Mouse (Mus musculus): ENCODE data around the gene Wiz. TPM values are rescaled to one million over a fixed set of nuclear protein-coding genes. Genes with fewer than 3 reads are reported as not detected.

Gene Wiz
- polyA plus RNA-seq, 1 experiment from 2014 or later, result 27.0 TPM

DNA sequence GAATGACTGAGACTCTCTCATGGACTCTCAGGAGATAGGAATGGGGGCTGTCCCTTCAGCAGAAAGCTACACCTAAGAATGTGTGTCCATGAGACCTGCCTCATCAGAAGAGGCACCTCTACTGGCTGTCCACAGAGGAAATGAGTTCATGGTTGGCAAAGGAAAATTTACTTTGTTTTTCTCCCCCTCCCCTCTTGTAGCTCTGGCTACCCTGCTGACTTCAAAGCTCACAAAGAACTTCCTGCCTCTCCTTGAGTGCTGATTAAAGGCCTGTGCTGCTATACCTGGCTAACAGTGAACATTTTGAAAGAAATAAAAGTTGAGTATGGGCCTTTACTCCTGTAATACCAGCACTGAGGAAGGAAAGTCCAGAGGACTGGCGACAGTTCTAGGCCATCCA lies 48.1 kb downstream of the Wiz start:
- H3K4me3 ChIP-seq (ENCODE audit: low read length), result no peak overlapping the region
- H3K4me1 ChIP-seq (replicated peaks; ENCODE audit: control insufficient read depth, insufficient read depth, low read length), result no peaks in the 10 kb centered on the region
- H3K27me3 ChIP-seq (ENCODE audit: control insufficient read depth, insufficient read depth, low read depth, low read length), result no peaks in the 10 kb centered on the region
- WGBS, result 78% methylated on average over 1 of the region's 1 CpGs
- peaks cover 10% of the 10 kb centered on the region for H3K36me3 ChIP-seq (ENCODE audit: control insufficient read depth, insufficient read depth, low read length)
- ATAC-seq (ENCODE audit: low read depth), result no peak
- H3K27ac ChIP-seq (ENCODE audit: low read length), result no peak overlapping the region
- H3K9ac ChIP-seq (ENCODE audit: low read length), result no peak overlapping the region
- no peak overlapping the region for H3K4me2 ChIP-seq (ENCODE audit: low read depth, low read length)
- no peaks in the 10 kb centered on the region for H3K9me3 ChIP-seq (ENCODE audit: control insufficient read depth, low read length)

DNA sequence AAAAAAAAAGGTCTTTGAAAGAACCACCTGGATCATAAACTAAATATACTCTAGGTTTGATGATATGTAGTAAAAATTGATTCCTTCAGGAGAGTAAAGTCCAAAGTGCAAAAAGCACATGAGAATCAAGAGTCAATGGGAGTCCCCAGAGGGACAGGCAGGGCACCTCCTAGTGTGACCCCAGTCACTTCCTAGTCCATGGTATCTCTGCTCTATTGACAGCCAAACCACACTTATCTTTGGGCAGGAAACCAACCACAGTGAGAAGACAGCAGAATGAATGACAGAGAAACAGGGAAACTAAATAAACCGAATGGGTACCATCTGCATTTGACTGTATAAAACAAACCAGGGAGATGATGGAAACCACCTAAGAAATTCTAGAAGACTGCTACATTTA lies 49.1 kb downstream of the Wiz start:
- no peak overlapping the region for H3K4me2 ChIP-seq (ENCODE audit: low read depth, low read length)
- WGBS, result 81% methylated on average over 1 of the region's 1 CpGs
- H3K9me3 ChIP-seq (ENCODE audit: control insufficient read depth, low read length), result no peaks in the 10 kb centered on the region
- no peaks in the 10 kb centered on the region for H3K27me3 ChIP-seq (ENCODE audit: control insufficient read depth, insufficient read depth, low read depth, low read length)
- H3K4me1 ChIP-seq (replicated peaks; ENCODE audit: control insufficient read depth, insufficient read depth, low read length), result no peaks in the 10 kb centered on the region
- H3K36me3 ChIP-seq (ENCODE audit: control insufficient read depth, insufficient read depth, low read length), result peaks cover 18% of the 10 kb centered on the region
- ATAC-seq (ENCODE audit: low read depth), result no peak
- H3K4me3 ChIP-seq (ENCODE audit: low read length), result no peak overlapping the region
- H3K9ac ChIP-seq (ENCODE audit: low read length), result no peak overlapping the region
- no peak overlapping the region for H3K27ac ChIP-seq (ENCODE audit: low read length)

DNA sequence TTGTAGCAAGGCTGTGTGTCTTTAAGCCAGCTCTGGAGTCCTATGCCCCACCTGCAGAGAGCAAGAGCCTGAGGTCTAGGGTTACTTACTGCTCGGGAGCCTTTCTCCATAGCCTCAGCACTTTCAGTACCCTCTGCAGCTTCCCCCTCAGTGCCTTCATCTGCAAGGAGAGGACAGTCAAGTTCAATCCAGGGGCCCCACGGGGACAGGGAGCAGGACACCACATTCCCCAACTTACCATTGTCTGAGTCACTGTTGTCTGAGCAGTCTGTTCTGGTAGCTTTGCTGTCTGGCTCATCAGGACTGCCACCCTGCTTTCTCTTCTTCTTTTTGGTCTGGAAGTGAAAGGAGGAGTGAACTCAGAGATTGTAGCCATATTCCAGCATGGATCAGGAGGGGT lies 53.4 kb downstream of the Wiz start:
- Histone ChIP-seq H3K36me3 (ENCODE audit: control insufficient read depth, insufficient read depth, low read length) (peaks cover 44% of the 10 kb centered on the region), H3K4me2 (ENCODE audit: low read depth, low read length) (no peak overlapping the region), H3K4me3 (ENCODE audit: low read length) (no peak overlapping the region), H3K27ac (ENCODE audit: low read length) (no peak overlapping the region), H3K9me3 (ENCODE audit: control insufficient read depth, low read length) (no peaks in the 10 kb centered on the region), H3K9ac (ENCODE audit: low read length) (no peak overlapping the region), H3K4me1 (replicated peaks; ENCODE audit: control insufficient read depth, insufficient read depth, low read length) (no peaks in the 10 kb centered on the region), H3K27me3 (ENCODE audit: control insufficient read depth, insufficient read depth, low read depth, low read length) (no peaks in the 10 kb centered on the region)
- no peak for ATAC-seq (ENCODE audit: low read depth)
- WGBS, result 91% methylated on average over 2 of the region's 2 CpGs

DNA sequence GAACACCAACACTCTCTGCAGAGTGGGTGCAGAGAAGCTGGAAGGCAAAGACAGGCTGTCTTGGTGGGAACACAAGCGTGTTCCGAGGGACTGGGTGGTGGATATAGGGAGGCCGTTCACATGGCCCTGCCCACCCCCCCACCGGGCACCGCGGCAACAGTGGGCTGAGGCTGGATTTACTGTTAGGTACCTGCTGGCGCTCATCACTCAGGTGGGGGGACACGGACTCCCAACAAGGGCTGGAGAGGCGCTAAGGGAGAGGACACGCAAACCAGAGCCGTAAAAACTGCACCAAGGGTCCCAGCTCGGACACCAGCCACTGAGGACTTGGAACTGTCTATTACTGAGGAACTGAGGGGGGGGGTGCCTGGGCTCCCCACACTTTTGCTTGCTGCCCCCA lies 54.3 kb downstream of the Wiz start:
- Histone ChIP-seq H3K4me2 (ENCODE audit: low read depth, low read length) (no peak overlapping the region), H3K27ac (ENCODE audit: low read length) (no peak overlapping the region), H3K9me3 (ENCODE audit: control insufficient read depth, low read length) (no peaks in the 10 kb centered on the region), H3K27me3 (ENCODE audit: control insufficient read depth, insufficient read depth, low read depth, low read length) (no peaks in the 10 kb centered on the region), H3K4me3 (ENCODE audit: low read length) (no peak overlapping the region), H3K9ac (ENCODE audit: low read length) (no peak overlapping the region), H3K4me1 (replicated peaks; ENCODE audit: control insufficient read depth, insufficient read depth, low read length) (no peaks in the 10 kb centered on the region), H3K36me3 (ENCODE audit: control insufficient read depth, insufficient read depth, low read length) (peaks cover 49% of the 10 kb centered on the region)
- ATAC-seq (ENCODE audit: low read depth), result no peak
- WGBS, result 91% methylated on average over 12 of the region's 12 CpGs

DNA sequence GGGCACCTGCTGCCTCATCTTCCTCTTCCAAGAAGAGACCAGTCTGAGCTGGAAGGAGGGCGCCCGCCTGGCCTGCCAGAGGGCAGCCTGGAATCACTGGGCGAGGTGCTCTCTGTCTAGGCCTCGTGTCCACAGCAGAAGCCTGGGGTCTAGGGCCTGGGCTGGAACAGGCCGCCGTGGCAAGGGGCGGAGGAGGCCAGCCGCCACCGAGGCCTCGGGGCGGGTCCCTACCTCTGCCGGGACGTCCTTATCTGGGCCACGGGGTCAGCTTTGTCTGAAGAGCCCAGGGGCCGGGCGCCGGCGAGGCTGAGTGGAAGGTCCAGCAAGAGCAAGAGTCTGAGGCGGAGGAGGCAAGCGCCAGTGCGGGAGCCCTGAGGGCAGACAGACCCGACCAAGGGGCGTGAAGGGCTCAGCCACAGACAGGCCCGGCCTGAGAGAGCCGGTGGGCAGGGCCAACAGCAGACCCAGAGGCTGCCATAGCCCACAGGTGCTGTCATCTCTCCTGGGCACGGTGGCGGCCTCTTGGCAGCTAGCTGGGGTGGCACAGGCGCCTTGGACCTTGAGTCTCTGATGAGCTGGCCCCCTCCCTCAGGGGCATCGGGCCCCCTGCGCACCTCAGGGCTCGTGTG lies 55.5 kb downstream of the Wiz start:
- H3K9me3 ChIP-seq (ENCODE audit: control insufficient read depth, low read length), result no peaks in the 10 kb centered on the region
- no peaks in the 10 kb centered on the region for H3K27me3 ChIP-seq (ENCODE audit: control insufficient read depth, insufficient read depth, low read depth, low read length)
- no peak overlapping the region for H3K4me3 ChIP-seq (ENCODE audit: low read length)
- H3K36me3 ChIP-seq (ENCODE audit: control insufficient read depth, insufficient read depth, low read length), result peaks cover 50% of the 10 kb centered on the region
- H3K4me2 ChIP-seq (ENCODE audit: low read depth, low read length), result no peak overlapping the region
- ATAC-seq (ENCODE audit: low read depth), result peak; percentile 19; the same call in 1 of the 2 replicates
- 67% methylated on average over 29 of the region's 31 CpGs for WGBS
- H3K4me1 ChIP-seq (replicated peaks; ENCODE audit: control insufficient read depth, insufficient read depth, low read length), result no peaks in the 10 kb centered on the region
- no peak overlapping the region for H3K9ac ChIP-seq (ENCODE audit: low read length)
- no peak overlapping the region for H3K27ac ChIP-seq (ENCODE audit: low read length)

DNA sequence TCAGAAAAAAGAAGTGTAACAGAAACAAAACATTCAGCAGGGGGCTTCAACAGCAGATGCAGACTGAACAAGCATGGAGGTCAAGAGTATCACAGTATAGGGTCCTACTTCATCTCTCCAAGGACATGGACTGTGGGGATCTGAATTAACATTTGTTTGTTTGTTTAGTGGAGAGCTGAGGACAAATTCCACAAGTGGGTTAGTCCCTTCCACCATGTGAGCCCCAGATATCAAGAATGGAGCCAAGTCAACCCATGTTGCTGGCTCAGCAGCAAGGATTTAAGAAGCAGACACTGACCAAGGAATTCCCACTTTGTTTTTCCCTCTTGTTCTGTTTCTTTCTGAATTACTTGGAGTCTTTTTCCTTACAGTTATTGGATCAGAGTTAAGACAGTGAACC lies 61.7 kb downstream of the Wiz start:
- Histone ChIP-seq H3K4me2 (ENCODE audit: low read depth, low read length) (no peak overlapping the region), H3K36me3 (ENCODE audit: control insufficient read depth, insufficient read depth, low read length) (peaks cover 36% of the 10 kb centered on the region)
- no peak for ATAC-seq (ENCODE audit: low read depth)

DNA sequence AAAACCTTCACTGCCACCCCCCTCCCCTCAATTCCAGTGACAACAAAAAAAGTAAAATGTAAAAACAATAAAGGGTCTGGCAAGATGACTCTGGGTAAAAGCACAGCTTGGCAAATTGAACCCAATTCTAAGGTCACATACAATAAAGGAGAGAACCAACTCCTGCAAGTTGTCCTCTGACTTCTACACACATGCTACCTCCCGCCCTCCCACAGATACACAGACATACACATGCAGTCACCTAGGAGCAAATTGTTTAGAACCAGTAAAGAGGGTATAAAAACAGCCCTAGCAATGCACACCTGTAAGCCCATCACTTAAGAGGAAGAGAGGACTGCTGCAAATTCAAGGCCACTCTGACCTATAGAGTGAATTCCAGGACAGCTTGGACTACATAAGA lies 66.4 kb downstream of the Wiz start:
- Histone ChIP-seq H3K27me3 (ENCODE audit: control insufficient read depth, insufficient read depth, low read depth, low read length) (no peaks in the 10 kb centered on the region), H3K4me2 (ENCODE audit: low read depth, low read length) (no peak overlapping the region), H3K27ac (ENCODE audit: low read length) (no peak overlapping the region), H3K36me3 (ENCODE audit: control insufficient read depth, insufficient read depth, low read length) (peaks cover 20% of the 10 kb centered on the region), H3K9ac (ENCODE audit: low read length) (no peak overlapping the region), H3K4me1 (replicated peaks; ENCODE audit: control insufficient read depth, insufficient read depth, low read length) (peaks cover 16% of the 10 kb centered on the region), H3K9me3 (ENCODE audit: control insufficient read depth, low read length) (no peaks in the 10 kb centered on the region), H3K4me3 (ENCODE audit: low read length) (no peak overlapping the region)
- 86% methylated on average over 1 of the region's 1 CpGs for WGBS
- ATAC-seq (ENCODE audit: low read depth), result no peak

More for the DNA sequence above, 61.7 kb downstream of the Wiz start:
- H3K27ac ChIP-seq (ENCODE audit: low read length), result no peak overlapping the region
- H3K4me3 ChIP-seq (ENCODE audit: low read length), result no peak overlapping the region
- no peaks in the 10 kb centered on the region for H3K27me3 ChIP-seq (ENCODE audit: control insufficient read depth, insufficient read depth, low read depth, low read length)
- H3K9me3 ChIP-seq (ENCODE audit: control insufficient read depth, low read length), result no peaks in the 10 kb centered on the region
- no peaks in the 10 kb centered on the region for H3K4me1 ChIP-seq (replicated peaks; ENCODE audit: control insufficient read depth, insufficient read depth, low read length)
- H3K9ac ChIP-seq (ENCODE audit: low read length), result no peak overlapping the region

DNA sequence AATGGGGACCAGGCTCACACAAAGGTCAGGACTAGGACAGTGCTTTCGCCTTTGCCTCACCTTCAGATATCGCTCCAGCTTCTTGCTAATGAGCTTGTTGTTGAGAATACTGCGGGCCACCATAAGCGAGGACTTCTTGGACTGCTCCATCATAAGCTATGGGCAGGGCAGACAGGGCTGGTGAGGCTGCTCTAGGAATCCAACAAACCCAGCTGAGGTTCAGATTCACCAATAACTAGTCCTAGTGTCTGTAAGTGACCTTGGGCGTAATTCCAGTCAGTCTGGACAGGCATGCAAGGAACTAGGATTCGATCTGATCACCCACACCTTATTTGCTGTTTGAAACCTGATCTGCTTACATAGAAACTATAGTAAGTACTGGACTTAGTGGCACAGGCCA lies 67.4 kb downstream of the Wiz start:
- H3K36me3 ChIP-seq (ENCODE audit: control insufficient read depth, insufficient read depth, low read length), result peaks cover 26% of the 10 kb centered on the region
- no peak for ATAC-seq (ENCODE audit: low read depth)
- H3K9ac ChIP-seq (ENCODE audit: low read length), result peak overlapping the region; percentile 86
- H3K4me3 ChIP-seq (ENCODE audit: low read length), result peak overlapping the region; percentile 97
- peak overlapping the region; percentile 94 for H3K4me2 ChIP-seq (ENCODE audit: low read depth, low read length)
- no peaks in the 10 kb centered on the region for H3K27me3 ChIP-seq (ENCODE audit: control insufficient read depth, insufficient read depth, low read depth, low read length)
- 11% methylated on average over 6 of the region's 6 CpGs for WGBS
- H3K9me3 ChIP-seq (ENCODE audit: control insufficient read depth, low read length), result no peaks in the 10 kb centered on the region
- peaks cover 16% of the 10 kb centered on the region for H3K4me1 ChIP-seq (replicated peaks; ENCODE audit: control insufficient read depth, insufficient read depth, low read length)
- H3K27ac ChIP-seq (ENCODE audit: low read length), result peak overlapping the region; percentile 95

DNA sequence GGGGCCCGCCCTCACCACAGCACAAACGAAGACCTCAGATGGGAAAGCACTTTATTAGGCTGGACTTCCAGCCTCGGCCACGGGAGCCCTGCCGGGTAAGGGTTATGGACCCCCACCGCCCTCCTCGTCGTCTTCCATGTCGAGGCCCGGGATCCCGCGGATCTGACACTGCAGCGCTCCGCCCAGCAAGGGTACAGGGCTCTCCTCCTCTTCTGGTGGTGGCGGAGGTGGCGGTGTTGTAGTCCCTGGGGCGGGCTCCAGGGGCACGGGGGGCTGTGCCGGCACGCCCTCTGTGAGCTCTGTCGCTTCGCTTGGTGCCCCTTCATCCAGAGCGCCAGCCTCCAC lies 67.9 kb downstream of the Wiz start:
- Histone ChIP-seq H3K27ac (ENCODE audit: low read length) (peak overlapping the region; percentile 95), H3K27me3 (ENCODE audit: control insufficient read depth, insufficient read depth, low read depth, low read length) (no peaks in the 10 kb centered on the region), H3K9ac (ENCODE audit: low read length) (peak overlapping the region; percentile 86), H3K4me3 (ENCODE audit: low read length) (peak overlapping the region; percentile 97), H3K4me1 (replicated peaks; ENCODE audit: control insufficient read depth, insufficient read depth, low read length) (peaks cover 16% of the 10 kb centered on the region), H3K4me2 (ENCODE audit: low read depth, low read length) (peak overlapping the region; percentile 94), H3K9me3 (ENCODE audit: control insufficient read depth, low read length) (no peaks in the 10 kb centered on the region), H3K36me3 (ENCODE audit: control insufficient read depth, insufficient read depth, low read length) (peaks cover 28% of the 10 kb centered on the region)
- ATAC-seq (ENCODE audit: low read depth), result peak; percentile 71
- 1% methylated on average over 22 of the region's 23 CpGs for WGBS
